Mouse (Mus musculus): ENCODE measurements around the gene Coa4. TPM values are rescaled to one million over a fixed set of nuclear protein-coding genes. Genes with fewer than 3 reads are reported as not detected.

The Coa4 gene
- polyA plus RNA-seq, 1 experiment = 29.7 TPM

GRCm38 (mm10) chr7:100502374-100502922 lies 34.4 kb upstream of the Coa4 start:
- peaks cover 51% of the 10 kb centered on the region for H3K4me1 ChIP-seq (ENCODE audit: control insufficient read depth, insufficient read depth, low read length)
- peak overlapping the region; percentile 11 for H3K27ac ChIP-seq (ENCODE audit: insufficient read depth, low read depth, low read length)
- no peak for TF ChIP-seq CTCF (IDR thresholded peaks at IDR 0.05; ENCODE audit: low read depth, low read length)
- no peak; the same call in 1 of the 2 replicates for TF ChIP-seq POLR2A (IDR thresholded peaks at IDR 0.05; ENCODE audit: borderline replicate concordance, low read depth, low read length)
- H3K4me3 ChIP-seq (ENCODE audit: insufficient read depth, low read length) = no peak overlapping the region

- H3K27ac ChIP-seq (ENCODE audit: insufficient read depth, low read depth, low read length) = peak overlapping the region; percentile 11
- H3K4me3 ChIP-seq (ENCODE audit: insufficient read depth, low read length) = no peak overlapping the region
- peaks cover 44% of the 10 kb centered on the region for H3K4me1 ChIP-seq (ENCODE audit: control insufficient read depth, insufficient read depth, low read length)
- no peak for TF ChIP-seq POLR2A (IDR thresholded peaks at IDR 0.05; ENCODE audit: borderline replicate concordance, low read depth, low read length)
- TF ChIP-seq CTCF (IDR thresholded peaks at IDR 0.05; ENCODE audit: low read depth, low read length) = no peak
Measured at GRCm38 (mm10) chr7:100503076-100503475, 33.8 kb upstream of the Coa4 start.

- H3K4me1 ChIP-seq (ENCODE audit: control insufficient read depth, insufficient read depth, low read length) = peaks cover 40% of the 10 kb centered on the region
- H3K27ac ChIP-seq (ENCODE audit: insufficient read depth, low read depth, low read length) = no peak overlapping the region
- no peak for TF ChIP-seq POLR2A (IDR thresholded peaks at IDR 0.05; ENCODE audit: borderline replicate concordance, low read depth, low read length)
- TF ChIP-seq CTCF (IDR thresholded peaks at IDR 0.05; ENCODE audit: low read depth, low read length) = no peak
- H3K4me3 ChIP-seq (ENCODE audit: insufficient read depth, low read length) = no peak overlapping the region
Measured at GRCm38 (mm10) chr7:100504740-100505487, 32.0 kb upstream of the Coa4 start.

GRCm38 (mm10) chr7:100506494-100506893 lies 30.4 kb upstream of the Coa4 start:
- no peak overlapping the region for H3K27ac ChIP-seq (ENCODE audit: insufficient read depth, low read depth, low read length)

GRCm38 (mm10) chr7:100508670-100509069 lies 28.2 kb upstream of the Coa4 start:
- Histone ChIP-seq H3K4me1 (ENCODE audit: control insufficient read depth, insufficient read depth, low read length) (peaks cover 23% of the 10 kb centered on the region), H3K27ac (ENCODE audit: insufficient read depth, low read depth, low read length) (peak overlapping the region; percentile 59), H3K4me3 (ENCODE audit: insufficient read depth, low read length) (no peak overlapping the region)
- TF ChIP-seq CTCF (IDR thresholded peaks at IDR 0.05; ENCODE audit: low read depth, low read length) = no peak
- TF ChIP-seq POLR2A (IDR thresholded peaks at IDR 0.05; ENCODE audit: borderline replicate concordance, low read depth, low read length) = no peak

More at GRCm38 (mm10) chr7:100506494-100506893, 30.4 kb upstream of the Coa4 start:
- Histone ChIP-seq H3K4me1 (ENCODE audit: control insufficient read depth, insufficient read depth, low read length) (peaks cover 40% of the 10 kb centered on the region), H3K4me3 (ENCODE audit: insufficient read depth, low read length) (no peak overlapping the region)
- no peak for TF ChIP-seq POLR2A (IDR thresholded peaks at IDR 0.05; ENCODE audit: borderline replicate concordance, low read depth, low read length)
- no peak for TF ChIP-seq CTCF (IDR thresholded peaks at IDR 0.05; ENCODE audit: low read depth, low read length)

GRCm38 (mm10) chr7:100511602-100512001 lies 25.3 kb upstream of the Coa4 start:
- no peak overlapping the region for H3K27ac ChIP-seq (ENCODE audit: insufficient read depth, low read depth, low read length)
- no peak for TF ChIP-seq CTCF (IDR thresholded peaks at IDR 0.05; ENCODE audit: low read depth, low read length)
- no peak for TF ChIP-seq POLR2A (IDR thresholded peaks at IDR 0.05; ENCODE audit: borderline replicate concordance, low read depth, low read length)
- H3K4me3 ChIP-seq (ENCODE audit: insufficient read depth, low read length) = no peak overlapping the region

GRCm38 (mm10) chr7:100514573-100514972 lies 22.3 kb upstream of the Coa4 start, which contains the start of gene Dnajb13:
Gene Dnajb13, minus strand, starts transcription at chr7:100514960.
- TF ChIP-seq POLR2A (IDR thresholded peaks at IDR 0.05; ENCODE audit: borderline replicate concordance, low read depth, low read length) (no peak), CTCF (IDR thresholded peaks at IDR 0.05; ENCODE audit: low read depth, low read length) (no peak)
- Histone ChIP-seq H3K4me3 (ENCODE audit: insufficient read depth, low read length) (no peak within 1 kb of the TSS), H3K4me1 (ENCODE audit: control insufficient read depth, insufficient read depth, low read length) (no peaks in the 10 kb centered on the region), H3K27ac (ENCODE audit: insufficient read depth, low read depth, low read length) (no peak within 1 kb of the TSS)

More at GRCm38 (mm10) chr7:100511602-100512001, 25.3 kb upstream of the Coa4 start:
- peaks cover 8% of the 10 kb centered on the region for H3K4me1 ChIP-seq (ENCODE audit: control insufficient read depth, insufficient read depth, low read length)

- TF ChIP-seq POLR2A (IDR thresholded peaks at IDR 0.05; ENCODE audit: borderline replicate concordance, low read depth, low read length) (no peak), CTCF (IDR thresholded peaks at IDR 0.05; ENCODE audit: low read depth, low read length) (no peak)
- Histone ChIP-seq H3K4me3 (ENCODE audit: insufficient read depth, low read length) (no peak overlapping the region), H3K4me1 (ENCODE audit: control insufficient read depth, insufficient read depth, low read length) (no peaks in the 10 kb centered on the region), H3K27ac (ENCODE audit: insufficient read depth, low read depth, low read length) (no peak overlapping the region)
Measured at GRCm38 (mm10) chr7:100520204-100520603, 16.7 kb upstream of the Coa4 start.

GRCm38 (mm10) chr7:100520663-100521285 lies 16.1 kb upstream of the Coa4 start:
- no peaks in the 10 kb centered on the region for H3K4me1 ChIP-seq (ENCODE audit: control insufficient read depth, insufficient read depth, low read length)
- TF ChIP-seq CTCF (IDR thresholded peaks at IDR 0.05; ENCODE audit: low read depth, low read length) (peak; percentile 85), POLR2A (IDR thresholded peaks at IDR 0.05; ENCODE audit: borderline replicate concordance, low read depth, low read length) (no peak)
- H3K4me3 ChIP-seq (ENCODE audit: insufficient read depth, low read length) = no peak overlapping the region
- H3K27ac ChIP-seq (ENCODE audit: insufficient read depth, low read depth, low read length) = no peak overlapping the region

GRCm38 (mm10) chr7:100522222-100522621 lies 14.6 kb upstream of the Coa4 start:
- no peak overlapping the region for H3K27ac ChIP-seq (ENCODE audit: insufficient read depth, low read depth, low read length)
- H3K4me3 ChIP-seq (ENCODE audit: insufficient read depth, low read length) = no peak overlapping the region
- no peaks in the 10 kb centered on the region for H3K4me1 ChIP-seq (ENCODE audit: control insufficient read depth, insufficient read depth, low read length)
- TF ChIP-seq CTCF (IDR thresholded peaks at IDR 0.05; ENCODE audit: low read depth, low read length) = no peak
- no peak for TF ChIP-seq POLR2A (IDR thresholded peaks at IDR 0.05; ENCODE audit: borderline replicate concordance, low read depth, low read length)
